Mouse (Mus musculus) midbrain, embryonic 14.5 days (tissue): ENCODE measurements around the gene Efhd1. TPM values are rescaled to one million over a fixed set of nuclear protein-coding genes. Genes with fewer than 3 reads are reported as not detected.

Experiments used
- ATAC-seq: fragments of 200-750 bp; cut with Nextera tagmentation; 2 replicates; pipeline ENCODE4 v1.8.0; 2017; ENCODE audit warnings: moderate number of reproducible peaks, moderate library complexity; ENCODE audit not compliant: low FRiP score, low TSS enrichment
- DNase-seq: peaks from one replicate; pipeline ENCODE4 v3.0.0-alpha.2; 2015
- H3K27ac ChIP-seq: fragments of 300-500 bp; sonication (generic); replicated peaks from 2 replicates; pipeline ENCODE4 v1.5.1; 2014; ENCODE audit warnings: mild to moderate bottlenecking, low read depth, low read length, moderate library complexity
- H3K27me3 ChIP-seq: fragments of 300-500 bp; sonication (generic); 2 replicates; pipeline ENCODE4 v1.6.1; 2014; ENCODE audit warnings: low read length, control low read depth, mixed read lengths; ENCODE audit not compliant: control insufficient read depth, insufficient read depth
- H3K36me3 ChIP-seq: fragments of 300-500 bp; sonication (generic); 2 replicates; pipeline ENCODE4 v1.6.1; 2014; ENCODE audit warnings: low read length, control low read depth; ENCODE audit not compliant: control insufficient read depth, insufficient read depth
- H3K4me1 ChIP-seq: fragments of 300-500 bp; sonication (generic); 2 replicates; pipeline ENCODE4 v1.6.1; 2014; ENCODE audit warnings: mild to moderate bottlenecking, antibody characterized with exemption, low read length, control low read depth; ENCODE audit not compliant: control insufficient read depth, insufficient read depth
- H3K4me2 ChIP-seq: fragments of 300-500 bp; sonication (generic); 2 replicates; pipeline ENCODE4 v1.6.1; 2014; ENCODE audit warnings: mild to moderate bottlenecking, low read length, moderate library complexity
- H3K4me3 ChIP-seq: fragments of 300-500 bp; sonication (generic); replicated peaks from 2 replicates; pipeline ENCODE4 v1.5.1; 2014; ENCODE audit warnings: low read depth, low read length
- H3K9ac ChIP-seq: fragments of 300-500 bp; sonication (generic); replicated peaks from 2 replicates; pipeline ENCODE4 v1.6.1; 2014; ENCODE audit warnings: mild to moderate bottlenecking, low read length, moderate library complexity
- H3K9me3 ChIP-seq: fragments of 300-500 bp; sonication (generic); 2 replicates; pipeline ENCODE4 v1.6.1; 2016; ENCODE audit warnings: low read length, control low read depth, mixed read lengths; ENCODE audit not compliant: control insufficient read depth
- WGBS: fragments of 180-500 bp; shearing (Covaris S2); extraction: QIAGEN DNeasy Blood & Tissue Kit; methylation state at CpG from one replicate; pipeline ENCODE4 v1.1.7; 2014; 5-methylcytosine and 5-hydroxymethylcytosine counted together
- polyA plus RNA-seq: library from polyadenylated mRNA; unstranded; fragments of >200 nt; fragmentation: Nextera tagmentation; extraction: Ambion mirVana; gene quantifications from 2 replicates; pipeline ENCODE4 v1.2.1, GENCODE M21; 2014

The Efhd1 gene
- polyA plus RNA-seq, 1 experiment from 2014 or later: 1.9 TPM

DNA sequence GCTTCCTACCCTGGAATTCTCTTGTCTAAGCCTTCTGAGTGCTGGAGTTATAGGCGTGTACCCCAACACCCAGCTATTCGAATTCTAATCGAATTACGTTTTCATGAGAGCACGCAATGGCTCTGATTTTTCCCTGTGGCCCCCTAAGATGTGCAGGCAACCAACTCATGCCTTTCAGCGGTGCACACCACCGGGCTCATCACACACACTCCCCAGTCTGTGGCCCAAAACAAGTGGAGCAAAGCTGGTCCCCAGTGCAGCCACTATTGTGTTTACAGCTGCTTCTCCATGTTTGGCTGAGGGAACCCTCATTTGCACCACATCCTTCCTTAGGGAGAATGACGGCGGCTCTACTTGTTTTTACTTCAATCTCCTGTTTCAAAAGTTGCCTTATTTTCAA, 906 bp upstream of the Efhd1 start:
- Histone ChIP-seq H3K9me3 (0 out of 2 replicates have a peak, but pooled peaks cover 3% of the 10 kb centered on the region), H3K4me2 (no peak overlapping the region), H3K36me3 (no peaks in the 10 kb centered on the region), H3K27ac (no peak overlapping the region), H3K9ac (no peak overlapping the region), H3K4me3 (no peak overlapping the region), H3K4me1 (peaks cover 15% of the 10 kb centered on the region), H3K27me3 (peaks cover 50% of the 10 kb centered on the region)
- DNase-seq (no peak), ATAC-seq (no peak)
- 2% methylated on average over 9 of the region's 9 CpGs for WGBS

DNA sequence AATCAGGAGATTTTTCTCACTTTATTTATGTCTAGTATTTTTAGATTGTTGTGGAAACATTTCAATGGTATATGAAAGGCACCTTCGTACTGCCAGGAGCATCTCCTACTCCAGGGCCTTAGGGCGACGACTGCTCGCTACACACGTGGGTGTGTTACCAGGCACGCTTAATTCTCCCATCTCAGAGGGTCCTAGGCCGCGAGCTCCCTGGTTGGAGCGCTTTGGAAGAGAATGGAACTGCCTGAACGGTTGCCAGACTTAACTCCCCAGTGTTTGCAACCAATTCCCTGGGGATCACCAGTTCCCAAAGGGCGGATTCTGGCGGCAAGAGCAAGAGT, 398 bp upstream of the Efhd1 start:
- Histone ChIP-seq H3K27me3 (peaks cover 47% of the 10 kb centered on the region), H3K4me1 (peaks cover 15% of the 10 kb centered on the region), H3K9ac (no peak overlapping the region), H3K36me3 (no peaks in the 10 kb centered on the region), H3K27ac (no peak overlapping the region), H3K4me2 (peak overlapping the region; percentile 89), H3K9me3 (0 out of 2 replicates have a peak, but pooled peaks cover 3% of the 10 kb centered on the region), H3K4me3 (peak overlapping the region; percentile 42)
- peak; percentile 51 for DNase-seq
- ATAC-seq: no peak
- 1% methylated on average over 12 of the region's 12 CpGs for WGBS

DNA sequence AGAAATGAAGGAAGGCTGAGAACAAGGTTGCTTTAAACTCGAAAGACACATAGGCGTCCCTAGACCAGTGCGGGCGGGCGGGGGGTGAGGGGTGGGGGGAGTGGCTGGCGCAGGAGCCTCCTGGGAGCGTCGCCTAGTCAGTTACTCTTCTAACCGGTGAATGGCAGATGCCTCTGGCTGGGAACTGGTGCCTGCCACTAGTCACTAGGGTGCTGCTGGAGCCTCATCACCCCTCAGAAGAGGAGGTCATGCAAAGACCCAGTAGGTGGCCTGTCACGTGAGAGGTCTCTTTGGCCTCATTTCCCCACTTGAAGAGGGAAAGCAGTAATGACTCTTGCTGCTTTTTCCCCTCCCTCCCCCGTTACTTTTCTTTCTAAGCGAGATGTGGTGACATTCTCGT, 1.0 kb downstream of the Efhd1 start:
- Histone ChIP-seq H3K27ac (no peak overlapping the region), H3K36me3 (no peaks in the 10 kb centered on the region), H3K27me3 (peaks cover 47% of the 10 kb centered on the region), H3K9ac (no peak overlapping the region), H3K4me1 (peaks cover 15% of the 10 kb centered on the region), H3K4me2 (peak overlapping the region; percentile 89), H3K9me3 (0 out of 2 replicates have a peak, but pooled peaks cover 3% of the 10 kb centered on the region), H3K4me3 (peak overlapping the region; percentile 42)
- WGBS: under 1% methylated on average over 13 of the region's 13 CpGs
- ATAC-seq (no peak; the same call in 1 of the 2 replicates), DNase-seq (peak; percentile 35)

DNA sequence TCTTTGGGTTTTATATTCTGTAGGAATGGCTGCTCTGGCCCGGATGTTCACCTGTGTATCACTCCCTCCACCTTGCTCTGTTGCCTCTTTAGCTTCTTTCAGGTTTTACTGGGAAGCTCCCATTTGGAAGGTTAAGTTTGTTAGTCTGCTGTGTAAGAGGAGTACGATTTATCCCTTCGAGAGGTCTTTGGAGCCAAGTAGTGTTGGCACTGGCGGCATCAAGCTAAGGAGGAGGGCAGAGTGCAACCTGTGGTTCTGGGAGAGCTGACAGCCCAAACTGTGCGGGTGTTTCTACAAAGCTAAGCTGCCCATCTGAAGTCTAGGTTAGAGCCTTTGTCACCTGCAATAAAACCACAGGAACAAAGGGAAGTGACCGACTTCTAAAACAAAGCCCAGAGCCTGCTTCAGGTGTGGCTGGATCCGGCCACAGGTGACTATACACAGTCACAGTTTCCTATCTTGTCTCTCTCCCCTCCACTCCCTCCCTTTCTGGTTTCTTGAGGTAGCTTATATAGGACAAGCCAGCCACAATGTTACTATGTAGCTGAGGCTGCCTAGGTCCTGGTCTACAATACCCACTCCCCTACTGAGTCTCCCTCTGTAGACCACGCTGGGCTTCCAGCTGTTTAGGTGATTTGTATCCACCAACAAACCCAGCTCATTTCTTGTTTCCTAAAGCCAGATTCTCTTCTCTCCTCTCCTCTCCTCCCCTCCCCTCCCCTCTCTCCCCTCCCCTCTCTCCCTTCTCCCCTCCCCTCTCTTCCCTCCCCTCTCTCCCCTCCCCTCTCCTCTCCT, 2.3 kb downstream of the Efhd1 start:
- peaks cover 47% of the 10 kb centered on the region for H3K27me3 ChIP-seq
- H3K4me1 ChIP-seq: peaks cover 19% of the 10 kb centered on the region
- 0 out of 2 replicates have a peak, but pooled peaks cover 3% of the 10 kb centered on the region for H3K9me3 ChIP-seq
- 29% methylated on average over 8 of the region's 8 CpGs for WGBS
- H3K27ac ChIP-seq: no peak overlapping the region
- DNase-seq (no peak), ATAC-seq (no peak)
- no peak overlapping the region for H3K9ac ChIP-seq
- no peak overlapping the region for H3K4me3 ChIP-seq
- no peak overlapping the region for H3K4me2 ChIP-seq
- H3K36me3 ChIP-seq: no peaks in the 10 kb centered on the region

DNA sequence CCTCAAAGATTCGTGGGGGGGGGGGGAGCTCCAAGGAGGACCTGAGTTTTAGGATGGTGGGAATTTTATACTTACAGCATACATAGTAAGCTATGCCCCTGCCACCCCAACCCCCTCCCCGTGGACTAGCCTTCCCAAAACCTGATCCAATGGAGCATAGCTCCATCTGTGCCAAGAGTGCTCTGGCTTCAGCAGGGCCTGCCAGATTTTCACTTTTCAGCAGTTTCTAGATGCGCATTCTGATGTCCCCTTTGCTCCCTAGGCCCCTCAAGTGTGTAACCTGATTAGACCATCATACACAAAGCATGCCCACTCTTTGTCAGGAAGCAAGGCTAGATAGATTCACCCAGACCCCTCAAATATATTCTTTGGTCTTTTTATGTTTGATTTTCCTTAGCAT, 6.0 kb downstream of the Efhd1 start:
- 19% methylated on average over 3 of the region's 3 CpGs for WGBS
- Histone ChIP-seq H3K4me3 (no peak overlapping the region), H3K9me3 (0 out of 2 replicates have a peak, but pooled peaks cover 3% of the 10 kb centered on the region), H3K4me1 (peaks cover 10% of the 10 kb centered on the region; the same call in 1 of the 2 replicates), H3K4me2 (no peak overlapping the region), H3K9ac (no peak overlapping the region), H3K36me3 (no peaks in the 10 kb centered on the region), H3K27me3 (peaks cover 16% of the 10 kb centered on the region), H3K27ac (no peak overlapping the region)
- ATAC-seq (no peak), DNase-seq (no peak)

DNA sequence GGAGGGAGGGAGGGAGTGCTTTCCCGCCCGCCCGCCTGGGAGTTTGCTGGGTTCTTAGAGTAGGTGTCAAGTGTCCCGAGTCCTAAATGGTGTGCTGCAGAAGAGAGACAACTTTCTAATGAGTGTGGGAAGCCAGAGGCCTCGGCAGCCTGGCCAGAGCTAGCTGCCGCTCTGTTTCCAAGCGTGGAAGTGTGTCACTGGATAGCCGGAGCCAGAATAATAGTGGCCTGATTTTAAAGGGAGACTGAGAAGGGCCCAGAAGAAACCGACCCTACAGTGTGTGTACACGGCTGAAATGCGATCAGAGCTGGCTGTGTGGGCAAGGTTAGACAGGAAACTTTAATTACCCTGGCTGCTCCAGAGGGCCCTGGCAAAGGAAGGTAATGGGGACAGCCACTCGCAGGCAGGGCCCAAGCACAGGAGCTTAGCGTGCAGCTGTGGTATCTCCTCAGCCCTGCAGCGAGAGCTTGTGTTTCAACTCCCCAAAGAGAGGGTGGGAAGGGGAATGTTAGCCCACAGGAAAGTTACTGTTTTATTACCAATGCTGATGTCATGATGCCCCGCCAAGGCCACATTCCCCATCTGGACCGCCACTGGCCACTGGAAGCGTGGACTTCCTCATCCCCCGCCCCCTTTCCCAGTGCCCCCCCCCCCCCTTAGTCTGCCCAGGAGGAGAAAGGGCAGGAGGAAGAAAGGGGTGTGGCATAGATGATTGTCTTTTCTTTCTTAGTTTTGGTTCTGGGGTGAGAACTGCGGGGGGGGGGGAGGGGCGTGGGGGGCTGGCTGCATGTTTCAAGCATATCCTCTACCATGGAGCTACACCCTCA, 6.7 kb downstream of the Efhd1 start:
- Histone ChIP-seq H3K4me2 (no peak overlapping the region; the same call in 1 of the 2 replicates), H3K9me3 (0 out of 2 replicates have a peak, but pooled peaks cover 3% of the 10 kb centered on the region), H3K9ac (no peak overlapping the region), H3K36me3 (no peaks in the 10 kb centered on the region), H3K27ac (no peak overlapping the region), H3K4me3 (no peak overlapping the region), H3K4me1 (peaks cover 5% of the 10 kb centered on the region; the same call in 1 of the 2 replicates), H3K27me3 (peaks cover 9% of the 10 kb centered on the region)
- DNase-seq (peak; percentile 35), ATAC-seq (peak; percentile 24; the same call in 1 of the 2 replicates)
- 7% methylated on average over 19 of the region's 20 CpGs for WGBS

DNA sequence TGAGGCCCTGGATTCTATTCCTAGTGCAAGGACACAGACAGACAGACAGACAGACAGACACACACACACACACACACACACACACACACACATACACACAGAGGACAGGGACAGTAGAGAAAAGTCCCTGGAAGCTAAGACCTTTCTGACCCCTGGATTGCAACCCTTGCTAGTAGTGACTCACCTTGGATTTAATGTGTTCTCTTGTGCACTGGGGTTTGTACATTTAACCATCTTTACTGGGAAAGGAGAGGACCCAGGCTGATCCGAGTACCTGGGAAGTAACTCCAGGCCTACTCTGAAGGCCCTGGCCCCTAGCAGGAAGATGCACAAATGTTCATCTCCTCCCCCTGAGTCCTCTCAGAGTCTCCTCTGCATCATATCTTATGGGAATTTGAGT, 7.4 kb downstream of the Efhd1 start:
- H3K9ac ChIP-seq: no peak overlapping the region
- ATAC-seq (no peak), DNase-seq (no peak)
- no peak overlapping the region for H3K4me2 ChIP-seq
- H3K27me3 ChIP-seq: peaks cover 2% of the 10 kb centered on the region
- no peak overlapping the region for H3K4me3 ChIP-seq
- H3K4me1 ChIP-seq: peaks cover 5% of the 10 kb centered on the region; the same call in 1 of the 2 replicates
- no peak overlapping the region for H3K27ac ChIP-seq
- WGBS: 65% methylated on average over 1 of the region's 1 CpGs
- H3K36me3 ChIP-seq: no peaks in the 10 kb centered on the region
- H3K9me3 ChIP-seq: 0 out of 2 replicates have a peak, but pooled peaks cover under 1% of the 10 kb centered on the region

DNA sequence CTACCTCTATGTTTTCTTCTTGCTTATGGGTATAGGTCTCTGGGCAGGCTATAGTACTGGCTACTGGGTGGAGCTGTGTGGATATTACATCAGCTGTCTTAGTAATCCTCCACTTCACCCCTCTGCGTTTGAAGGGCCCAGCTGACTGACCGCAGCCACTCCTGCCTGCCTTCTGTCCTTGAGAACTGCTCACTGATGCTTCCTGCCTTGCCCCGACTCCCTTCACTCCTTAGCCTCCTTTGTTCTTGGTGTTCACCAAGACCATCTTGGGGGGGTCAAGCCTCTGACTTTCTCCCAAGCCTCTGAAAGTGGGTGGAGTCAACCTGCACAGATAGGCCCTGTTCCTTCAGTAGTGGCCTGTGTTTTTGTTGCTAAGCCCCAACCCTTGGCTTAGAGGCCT, 8.3 kb downstream of the Efhd1 start:
- Histone ChIP-seq H3K36me3 (no peaks in the 10 kb centered on the region), H3K9ac (no peak overlapping the region), H3K4me3 (no peak overlapping the region), H3K27ac (no peak overlapping the region), H3K4me1 (peaks cover 5% of the 10 kb centered on the region; the same call in 1 of the 2 replicates), H3K27me3 (no peaks in the 10 kb centered on the region; the same call in 1 of the 2 replicates), H3K4me2 (no peak overlapping the region), H3K9me3 (no peaks in the 10 kb centered on the region)
- no peak for DNase-seq
- whole genome bisulfite sequencing: 61% methylated on average over 3 of the region's 3 CpGs
- no peak for ATAC-seq
